Mouse (Mus musculus) cortical plate, adult 2 months (tissue): ENCODE data around the gene Tubd1.

Experiments used
- CTCF ChIP-seq: fragments of 200-500 bp; IDR thresholded peaks from 2 replicates; pipeline ENCODE4 v1.5.1; 2011; ENCODE audit warnings: mild to moderate bottlenecking, control low read depth, low read length; ENCODE audit not compliant: insufficient read depth; ENCODE audit errors: extremely low read depth
- POLR2A ChIP-seq: fragments of 200-500 bp; IDR thresholded peaks from 2 replicates; pipeline ENCODE4 v1.6.1; 2011; ENCODE audit warnings: mild to moderate bottlenecking, low read length, control low read depth; ENCODE audit not compliant: insufficient read depth; ENCODE audit errors: extremely low read depth

DNA sequence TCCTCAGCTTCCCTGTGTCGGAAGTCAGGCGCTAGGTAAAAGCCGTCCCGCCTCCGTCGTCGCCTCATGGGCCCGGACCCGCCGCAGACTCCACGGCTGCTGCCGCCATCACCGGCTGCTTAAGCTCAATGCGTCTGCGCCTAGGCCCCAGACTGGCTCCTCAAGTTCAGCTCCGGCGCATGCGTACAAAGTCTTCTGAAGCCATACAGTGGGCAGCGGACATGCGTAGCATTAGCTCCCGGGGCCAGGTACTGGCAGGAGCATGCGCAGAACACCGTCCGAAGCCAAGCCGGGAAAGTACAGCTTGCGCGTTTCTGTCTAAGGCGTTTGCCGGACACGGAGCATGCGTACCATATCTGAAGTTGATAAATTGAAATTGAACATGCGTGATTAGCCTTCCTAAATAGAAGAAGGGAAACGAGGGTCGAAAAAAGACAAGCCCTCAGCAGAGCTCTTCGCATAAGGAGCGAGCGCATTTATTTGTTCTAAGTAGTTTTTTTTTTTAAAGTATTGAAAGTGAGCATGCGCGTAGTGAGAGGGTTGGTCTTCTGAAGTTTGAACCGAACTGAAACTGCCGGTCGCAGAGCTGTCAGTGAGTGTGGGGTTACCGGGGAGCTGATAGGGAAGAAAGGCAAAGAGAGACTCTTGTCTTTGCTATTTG is at the start of gene Tubd1, which contains the start of gene Rps6kb1:
- TF ChIP-seq POLR2A (peak; percentile 97), CTCF (no peak)
